Mouse (Mus musculus) kidney, adult 2 months (tissue): ENCODE measurements around the gene Sqstm1.

Experiments used
- CTCF ChIP-seq: fragments of 200-500 bp; conservative IDR thresholded peaks from 2 replicates; pipeline ENCODE4 v1.5.1; 2011; ENCODE audit warnings: low read depth, mild to moderate bottlenecking, control low read depth, low read length, moderate library complexity, mixed read lengths; ENCODE audit not compliant: insufficient read depth, insufficient read length
- POLR2A ChIP-seq: fragments of 200-500 bp; IDR thresholded peaks from one replicate; pipeline ENCODE4 v1.6.1; 2011; ENCODE audit warnings: low read depth, low read length, control low read depth

GRCm38 (mm10) chr11:50154166-50154565 is 56.5 kb downstream of the Sqstm1 start:
- no peak for TF ChIP-seq POLR2A
- TF ChIP-seq CTCF = no peak
